Mouse (Mus musculus) spleen, embryonic (tissue): ENCODE data around the gene Mast1.

Experiments used
- CTCF ChIA-PET: fragments of 350-600 bp; sonication (Branson Sonifier 250); formaldehyde crosslinking; loops from one replicate; lab custom pipeline; 2022; lab: Charles Lee

Mast1 gene

DNA sequence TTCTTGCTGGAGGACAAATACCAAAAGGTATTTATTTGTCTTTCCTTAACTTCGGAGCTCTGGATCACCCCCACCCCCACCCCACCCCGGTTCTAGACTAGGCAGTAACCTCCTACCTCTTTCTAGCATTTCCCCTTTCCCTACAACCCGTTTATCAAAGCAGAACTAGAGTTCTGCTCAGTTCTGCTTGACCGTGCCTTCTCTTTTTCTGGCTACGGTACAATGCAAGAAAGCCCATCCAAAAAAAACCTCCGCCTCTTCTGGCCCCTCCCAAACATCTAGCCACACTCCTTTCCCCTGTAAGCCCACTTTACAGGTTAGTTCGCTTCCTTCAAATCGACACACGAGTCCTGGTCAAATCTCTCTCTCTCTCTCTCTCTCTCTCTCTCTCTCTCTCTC is 23.7 kb downstream of the Mast1 start:
- CTCF ChIA-PET = interaction anchor here (0.6 to 1.4 kb wide), 2 partner anchors 41 to 707 kb away, joined by 4 read pairs; partner anchors contain the start of gene Syce2

DNA sequence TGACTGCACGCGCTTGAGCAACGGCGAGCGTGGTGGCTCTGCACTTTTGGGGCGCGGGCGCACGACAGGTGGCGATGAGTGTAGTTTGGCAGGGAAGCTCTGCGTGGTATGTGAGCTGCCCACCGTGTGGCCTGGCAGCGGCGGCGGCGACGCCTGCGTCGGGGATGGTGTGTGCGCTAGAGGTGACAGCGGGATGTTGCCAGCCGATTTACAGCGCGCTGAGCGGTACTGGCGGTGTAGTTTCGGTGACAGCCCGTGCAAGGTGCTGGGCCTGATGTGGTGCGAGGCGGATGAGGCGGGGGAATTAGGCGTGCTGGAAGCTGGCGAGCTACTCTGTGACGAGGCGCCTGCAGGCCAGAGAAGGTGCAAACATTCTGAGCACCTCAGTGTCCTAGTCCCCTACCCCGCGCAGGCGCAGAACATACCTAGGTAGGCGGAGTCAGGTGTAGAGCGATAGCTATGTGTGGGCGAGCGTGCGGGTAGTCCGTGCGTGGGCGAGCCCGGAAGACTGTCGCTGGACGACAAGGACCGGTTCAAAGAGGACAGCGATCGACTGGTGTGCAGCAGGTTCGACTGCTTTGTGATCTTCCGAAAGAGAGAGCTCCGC is 24.2 kb downstream of the Mast1 start:
- CTCF ChIA-PET = interaction anchor here (0.5 to 1.4 kb wide), 5 partner anchors 10 to 706 kb away, joined by 4 to 5 read pairs (median 4); partner anchors contain the start of gene Syce2

DNA sequence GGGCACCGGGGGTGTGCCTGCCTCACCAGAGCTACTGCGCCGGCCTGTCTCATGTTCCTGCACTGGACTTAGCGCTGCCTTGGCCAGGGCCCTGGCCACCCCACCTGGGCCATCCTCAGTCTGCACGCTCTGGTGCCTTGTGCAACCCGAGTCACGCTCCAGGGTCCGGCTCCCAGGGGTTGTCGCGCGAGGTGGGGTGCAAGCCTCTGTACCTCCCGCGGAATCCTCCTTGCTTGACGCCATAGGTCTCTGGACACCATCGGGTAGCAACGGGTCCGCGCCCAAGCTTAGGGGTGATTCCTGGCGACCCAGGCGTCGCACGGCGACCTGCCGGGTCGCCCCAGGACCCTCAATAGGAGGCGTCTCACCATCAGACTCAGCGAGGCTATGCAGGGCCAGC is 24.8 kb downstream of the Mast1 start:
- CTCF ChIA-PET = interaction anchor here (0.5 to 1.4 kb wide), 4 partner anchors 10 to 551 kb away, joined by 4 to 5 read pairs (median 4); partner anchors contain the start of gene Syce2

DNA sequence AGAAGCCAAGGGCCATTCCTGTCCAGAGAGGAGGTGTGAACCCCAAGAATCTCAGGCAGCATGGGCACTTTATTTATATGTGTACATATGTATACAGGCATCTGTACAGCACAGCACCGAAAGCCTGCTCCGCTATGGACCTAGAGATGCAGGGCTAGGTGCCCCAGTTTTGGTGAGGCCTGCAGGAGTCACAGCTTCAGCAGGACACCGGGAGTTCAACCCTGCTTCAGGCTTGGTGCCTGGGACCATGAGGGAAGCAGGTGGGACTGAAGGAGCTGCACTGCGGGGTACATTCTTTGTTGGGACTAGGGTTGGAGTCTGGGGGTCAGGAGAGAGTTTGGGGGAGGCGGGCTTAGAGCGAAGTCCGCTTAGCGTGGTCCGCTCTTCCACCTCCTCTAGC is 25.3 kb downstream of the Mast1 start:
- CTCF ChIA-PET = interaction anchor here (0.6 to 1.4 kb wide), 2 partner anchors 40 to 953 kb away, joined by 4 to 17 read pairs; partner anchors contain the start of gene Syce2

DNA sequence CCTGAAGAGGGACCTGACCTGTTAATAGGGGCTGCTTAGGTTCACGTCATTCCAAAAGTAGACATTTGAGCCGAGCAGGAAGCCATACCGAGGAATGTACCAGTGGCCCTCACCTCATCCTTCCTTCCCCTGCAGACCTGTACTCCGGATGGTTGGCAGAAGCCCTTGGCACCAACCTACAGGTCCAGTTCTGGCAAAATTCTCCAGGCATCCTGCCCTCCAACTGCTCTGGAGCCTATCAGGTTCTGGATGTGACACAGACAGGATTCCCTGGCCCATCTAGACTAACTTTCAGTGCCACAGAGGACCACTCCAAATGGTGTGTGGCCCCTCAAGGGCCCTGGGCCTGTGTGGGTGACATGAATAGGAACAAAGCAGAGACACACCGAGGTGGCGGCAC is 26.6 kb downstream of the Mast1 start:
- CTCF ChIA-PET = no interaction called here

DNA sequence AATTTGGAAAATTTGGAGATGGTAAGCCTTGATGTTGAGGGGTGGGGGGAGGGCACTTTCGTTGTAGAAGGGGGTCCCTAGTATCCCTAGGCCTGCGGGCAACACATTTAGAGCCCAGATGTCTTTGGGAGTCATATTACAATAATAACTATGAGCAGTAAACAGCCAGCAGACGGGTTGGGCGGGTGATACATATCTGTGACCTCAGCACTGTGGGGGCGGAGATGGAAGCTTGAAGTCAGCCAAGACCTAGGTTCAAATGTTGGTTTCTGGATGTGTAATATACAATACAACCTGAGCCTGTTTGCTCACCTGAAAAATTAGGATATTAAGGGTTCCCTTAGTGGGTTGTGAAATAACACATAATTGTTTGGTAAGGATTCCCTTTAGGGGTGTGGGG is 27.2 kb downstream of the Mast1 start:
- CTCF ChIA-PET = no interaction called here

DNA sequence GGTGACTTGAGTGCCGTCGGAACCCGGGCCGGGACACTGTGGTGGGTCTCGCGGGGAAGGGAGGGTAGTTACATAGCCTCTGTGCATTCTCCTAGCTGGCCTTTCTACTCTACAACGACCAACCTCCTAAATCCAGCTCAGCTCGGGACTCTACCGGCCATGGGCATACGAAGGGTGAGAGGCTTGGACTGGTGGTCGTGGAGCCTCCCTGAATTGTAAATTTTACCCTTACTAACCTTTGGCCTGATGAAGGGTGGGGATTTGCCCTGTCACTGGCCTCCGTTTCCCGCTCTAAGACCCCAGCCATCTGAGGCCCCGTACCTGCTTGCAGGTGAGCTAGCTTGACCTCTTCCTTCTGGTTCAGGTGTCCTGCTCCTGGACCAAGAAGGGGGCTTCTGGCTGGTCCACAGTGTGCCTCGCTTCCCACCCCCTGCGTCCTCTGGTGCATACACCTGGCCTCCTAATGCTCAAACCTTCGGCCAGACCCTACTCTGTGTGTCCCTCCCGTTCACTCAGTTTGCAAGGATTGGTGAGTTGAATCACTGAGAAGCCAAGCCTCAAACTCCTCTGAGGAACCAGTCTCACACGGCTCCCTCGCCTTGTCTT is 27.9 kb downstream of the Mast1 start:
- CTCF ChIA-PET = no interaction called here

DNA sequence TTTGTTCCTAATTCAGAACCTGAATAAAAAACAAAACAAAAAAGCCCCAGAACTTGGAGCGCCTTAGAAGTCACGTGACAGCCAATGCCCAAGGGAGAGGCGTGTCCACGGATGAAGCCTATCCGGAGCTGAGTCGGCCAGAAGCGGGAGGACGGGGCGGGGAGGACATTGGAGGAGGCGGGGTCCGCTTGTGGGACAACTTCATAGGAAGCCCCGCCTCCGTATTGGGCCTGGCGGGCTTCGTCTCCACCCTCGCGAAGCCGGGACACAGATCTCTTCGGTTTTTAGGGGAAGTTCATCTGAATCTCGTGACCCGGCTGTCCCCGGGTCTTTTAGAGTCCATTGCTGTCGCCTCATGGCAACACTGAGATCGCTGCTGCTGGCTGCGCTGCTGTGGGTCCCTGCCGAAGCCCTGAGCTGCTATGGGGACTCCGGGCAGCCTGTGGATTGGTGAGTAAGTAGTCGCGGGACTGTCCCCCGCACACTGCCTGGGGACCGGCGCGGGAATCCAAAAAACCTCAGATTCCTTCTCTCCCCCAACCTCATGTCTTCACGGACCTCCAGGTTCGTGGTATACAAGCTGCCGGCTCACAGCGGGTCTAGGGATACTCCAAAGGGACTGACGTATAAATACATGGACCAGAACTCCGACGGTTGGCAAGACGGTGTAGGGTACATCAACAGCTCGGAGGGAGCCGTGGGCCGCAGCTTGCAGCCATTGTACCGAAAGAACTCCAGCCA is 28.6 kb downstream of the Mast1 start, which contains the start of gene Dnase2a:
Gene Dnase2a, plus strand, starts transcription at position 140 of the 741 bp plus-strand sequence.
- CTCF ChIA-PET = no interaction called here

DNA sequence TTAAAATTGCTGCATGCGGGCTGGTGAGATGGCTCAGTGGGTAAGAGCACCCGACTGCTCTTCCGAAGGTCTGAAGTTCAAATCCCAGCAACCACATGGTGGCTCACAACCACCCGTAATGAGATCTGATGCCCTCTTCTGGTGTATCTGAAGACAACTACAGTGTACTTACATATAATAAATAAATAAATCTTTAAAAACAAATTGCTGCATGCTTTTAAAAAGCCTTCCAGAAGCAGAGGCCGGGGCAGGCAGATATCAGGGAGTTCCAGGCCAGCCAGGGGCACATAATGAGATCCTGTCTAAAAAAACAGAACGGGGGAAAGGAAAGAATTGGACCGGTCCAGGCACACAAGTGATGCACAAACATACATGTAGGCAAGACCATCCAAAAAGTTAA is 29.2 kb downstream of the Mast1 start:
- CTCF ChIA-PET = interaction anchor here (0.7 kb wide), 1 partner anchor 15 kb away, joined by 3 read pairs; no protein-coding TSS in a partner anchor

DNA sequence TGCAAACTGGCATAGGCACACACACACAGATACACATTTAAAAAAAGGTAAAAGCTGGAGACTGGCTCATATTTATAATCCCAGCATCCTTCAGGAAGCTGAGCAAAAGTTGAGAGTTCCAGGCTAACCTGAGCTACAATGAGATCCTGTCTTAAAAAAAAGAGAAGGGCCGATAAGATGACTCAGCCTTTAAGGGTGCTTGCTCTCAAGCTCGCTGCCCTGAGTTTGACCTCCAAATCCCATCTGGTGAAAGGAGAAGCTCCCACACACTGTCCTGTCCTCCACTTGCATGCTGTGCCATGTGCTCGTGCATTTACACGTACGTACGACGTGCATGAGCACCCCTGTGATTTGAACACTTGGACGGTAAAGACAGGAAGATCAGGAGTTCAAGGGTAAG is 29.7 kb downstream of the Mast1 start:
- CTCF ChIA-PET = interaction anchor here (0.7 to 1.1 kb wide), 2 partner anchors 14 to 36 kb away, joined by 3 read pairs; no protein-coding TSS in a partner anchor

DNA sequence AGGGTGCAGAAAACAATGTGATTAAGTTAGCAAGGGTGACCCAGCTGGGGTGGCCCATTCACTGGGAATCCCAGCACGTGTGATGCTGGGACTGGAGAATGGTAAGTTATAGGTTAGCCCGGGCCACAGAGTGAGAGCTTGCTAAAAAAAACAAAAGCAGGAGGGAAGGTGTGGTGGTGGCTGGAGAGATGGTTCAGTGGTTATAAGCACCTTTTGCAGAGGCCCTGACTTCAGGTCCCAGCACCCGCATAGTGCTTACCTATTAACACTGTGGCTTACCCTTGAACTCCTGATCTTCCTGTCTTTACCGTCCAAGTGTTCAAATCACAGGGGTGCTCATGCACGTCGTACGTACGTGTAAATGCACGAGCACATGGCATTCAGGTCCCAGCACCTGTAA is 30.1 kb downstream of the Mast1 start:
- CTCF ChIA-PET = interaction anchor here (0.5 to 1.1 kb wide), 2 partner anchors 36 to 77 kb away, joined by 3 to 5 read pairs; no protein-coding TSS in a partner anchor

DNA sequence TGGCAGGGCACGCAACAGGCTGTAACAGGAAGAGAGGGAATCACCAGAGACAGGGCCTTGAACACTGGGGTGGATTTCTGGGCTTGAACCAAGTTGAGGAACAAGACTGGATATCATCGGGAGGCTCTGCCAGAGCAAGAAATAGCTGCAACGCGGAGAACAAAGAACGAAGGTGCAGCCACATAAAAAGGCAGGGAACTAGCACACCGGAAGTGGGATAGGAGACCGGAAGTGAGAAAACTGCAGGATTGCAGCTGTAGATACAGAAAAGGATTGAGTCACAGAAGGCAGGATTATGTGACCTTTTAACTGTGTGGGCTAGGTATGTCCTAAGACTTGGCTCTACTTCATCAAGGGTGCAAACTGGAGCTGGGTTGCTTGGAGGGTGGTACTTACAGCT is 32.8 kb downstream of the Mast1 start:
- CTCF ChIA-PET = no interaction called here

DNA sequence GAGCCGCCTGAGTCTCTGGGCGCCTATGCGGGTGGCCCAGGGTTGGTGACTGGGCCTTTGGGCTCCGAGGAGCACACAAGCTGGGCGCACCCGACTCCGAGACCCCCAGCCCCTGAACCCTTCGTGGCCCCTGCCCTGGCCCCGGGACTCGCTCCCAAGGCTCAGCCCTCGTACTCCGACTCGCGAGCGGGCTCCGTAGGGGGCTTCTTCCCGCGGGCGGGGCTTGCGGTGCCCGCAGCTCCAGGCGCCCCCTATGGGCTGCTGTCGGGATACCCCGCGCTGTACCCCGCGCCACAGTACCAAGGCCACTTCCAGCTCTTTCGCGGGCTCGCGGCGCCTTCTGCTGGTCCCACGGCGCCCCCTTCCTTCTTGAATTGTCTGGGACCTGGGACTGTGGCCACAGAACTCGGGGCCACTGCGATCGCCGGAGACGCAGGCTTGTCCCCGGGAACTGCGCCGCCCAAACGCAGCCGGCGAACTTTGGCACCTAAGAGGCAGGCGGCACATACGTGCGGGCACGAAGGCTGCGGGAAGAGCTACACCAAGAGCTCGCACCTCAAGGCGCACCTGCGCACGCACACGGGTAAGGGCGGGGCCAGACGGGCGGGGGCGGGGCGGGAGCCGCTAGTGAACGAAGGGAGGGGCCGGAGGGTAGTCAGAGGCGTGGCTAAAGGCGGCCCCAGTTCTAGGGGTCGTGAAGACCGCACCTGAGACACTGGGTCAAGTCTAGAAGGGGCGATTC is 34.1 kb downstream of the Mast1 start:
- CTCF ChIA-PET = interaction anchor here (0.6 to 1.6 kb wide), 7 partner anchors 10 to 46 kb away, joined by 3 to 5 read pairs (median 3); partner anchors contain the start of genes Gcdh and Syce2

DNA sequence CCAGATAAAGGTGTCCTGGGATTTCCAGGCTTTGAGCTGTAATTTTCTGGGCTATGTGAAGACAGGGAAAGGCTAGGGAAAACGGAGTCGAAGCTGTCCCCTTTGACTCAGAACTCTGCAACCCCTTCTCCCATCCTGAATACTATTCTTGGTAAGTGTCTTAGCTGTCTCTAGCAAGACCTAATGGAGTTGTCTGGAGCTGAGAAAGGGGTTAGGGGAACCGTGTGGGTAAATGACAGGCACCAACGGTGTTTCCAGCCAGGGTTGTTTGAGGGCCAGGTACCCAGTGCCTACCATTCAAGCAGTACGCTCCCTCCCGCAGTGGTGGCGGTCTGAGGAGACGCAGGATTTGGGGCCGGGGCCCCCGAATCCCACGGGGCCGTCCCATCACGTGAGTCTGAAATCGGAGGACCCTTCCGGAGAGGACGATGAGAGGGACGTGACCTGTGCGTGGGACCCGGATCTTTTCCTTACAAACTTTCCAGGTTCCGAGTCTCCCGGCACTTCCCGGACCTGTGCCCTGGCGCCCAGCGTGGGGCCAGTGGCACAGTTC is 34.7 kb downstream of the Mast1 start:
- CTCF ChIA-PET = interaction anchor here (0.6 to 1.6 kb wide), 8 partner anchors 9 to 144 kb away, joined by 3 to 5 read pairs (median 3); partner anchors contain the start of genes Gcdh and Syce2

DNA sequence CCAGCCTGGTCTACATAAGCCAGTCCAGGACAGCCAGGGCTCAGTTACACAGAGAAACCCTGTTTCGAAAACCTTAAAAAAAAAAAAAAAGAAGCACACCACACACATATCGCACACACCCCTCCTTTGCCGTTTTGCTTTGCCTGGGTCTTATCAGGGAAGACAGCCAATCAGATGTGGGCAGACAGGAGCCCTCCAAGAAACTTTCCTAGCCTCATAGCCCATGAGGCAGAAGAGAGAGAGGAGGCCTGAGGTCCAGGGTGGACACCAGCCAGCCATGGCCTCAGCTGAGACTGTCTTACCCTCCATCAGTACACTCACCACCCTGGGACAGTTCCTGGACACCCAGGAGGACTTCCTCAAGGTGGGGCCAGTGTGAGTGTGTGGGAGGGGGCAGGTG is 35.4 kb downstream of the Mast1 start, which contains the start of gene Klf1:
Gene Klf1, plus strand, starts transcription at position 177 of the 400 bp plus-strand sequence.
- CTCF ChIA-PET = interaction anchor here (0.9 to 1.6 kb wide), 3 partner anchors 8 to 30 kb away, joined by 3 to 5 read pairs (median 3); partner anchors contain the start of genes Gcdh and Syce2

DNA sequence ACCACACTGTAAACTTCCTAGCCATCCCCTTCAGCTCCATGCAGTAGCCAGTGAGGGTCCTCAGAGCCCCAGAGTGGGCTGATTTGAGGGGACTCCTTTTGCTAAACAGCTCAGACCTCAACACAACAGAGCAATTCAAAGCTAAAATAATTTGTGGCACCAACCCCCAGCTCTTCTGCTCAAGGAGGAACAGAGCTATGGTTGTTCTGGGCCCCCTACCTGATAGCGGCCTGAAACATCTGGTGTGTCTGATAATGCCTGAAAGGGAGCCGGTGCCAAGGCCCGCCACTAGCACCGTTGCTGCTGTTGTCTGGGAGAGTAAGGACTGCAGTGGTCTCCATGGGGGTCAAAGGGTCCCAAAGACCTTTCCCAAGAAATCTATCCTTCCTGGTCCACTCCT is 36.1 kb downstream of the Mast1 start:
- CTCF ChIA-PET = no interaction called here

DNA sequence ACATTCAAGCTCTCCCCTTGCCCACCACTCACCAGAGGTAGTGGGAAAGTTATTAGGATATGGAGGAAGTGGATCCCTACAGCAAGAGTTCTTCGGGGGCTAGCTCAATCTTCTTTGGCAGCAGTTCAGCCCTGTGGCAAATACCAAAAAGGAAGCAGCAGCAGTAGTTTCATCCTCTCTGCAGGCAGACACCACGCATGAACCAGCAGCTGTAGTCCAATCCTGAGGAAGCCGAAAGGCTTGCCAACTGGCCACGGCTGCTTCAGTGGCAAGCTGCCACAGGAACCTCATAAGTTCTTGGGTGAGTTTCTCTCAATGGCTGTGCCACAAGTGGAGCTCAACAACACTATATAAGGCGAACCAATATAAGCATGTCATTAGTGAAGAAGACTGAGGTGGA is 41.2 kb downstream of the Mast1 start:
- CTCF ChIA-PET = interaction anchor here (0.6 kb wide), 2 partner anchors 8 to 78 kb away, joined by 4 read pairs; no protein-coding TSS in a partner anchor

DNA sequence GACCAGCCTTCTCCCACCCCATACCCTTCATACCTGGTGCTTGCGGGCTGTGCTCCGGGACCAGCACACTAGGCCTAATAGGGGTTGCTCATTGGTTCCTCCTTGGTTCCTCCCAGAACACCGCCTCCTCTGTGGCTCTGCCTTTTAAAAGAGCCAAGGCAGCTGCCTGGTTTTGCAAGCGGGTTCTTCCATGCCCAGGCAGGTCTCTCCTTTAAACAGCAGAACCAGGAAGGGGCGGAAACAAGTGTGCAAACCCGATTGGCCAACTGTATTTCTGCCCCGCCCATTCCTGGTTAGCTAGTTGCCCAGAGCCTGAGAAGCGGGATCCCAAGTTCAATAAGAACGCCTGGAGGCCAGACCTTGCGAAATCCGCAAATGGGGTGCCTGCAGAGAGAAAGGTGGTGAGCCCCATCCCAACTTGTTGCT is 43.4 kb downstream of the Mast1 start, which contains the start of gene Gcdh:
Gene Gcdh, minus strand, starts transcription at position 213 of the 426 bp plus-strand sequence.
- CTCF ChIA-PET = interaction anchor here (0.7 to 1.2 kb wide), 3 partner anchors 9 to 947 kb away, joined by 3 to 5 read pairs (median 3); partner anchors contain the start of genes Itfg1 and Phkb

DNA sequence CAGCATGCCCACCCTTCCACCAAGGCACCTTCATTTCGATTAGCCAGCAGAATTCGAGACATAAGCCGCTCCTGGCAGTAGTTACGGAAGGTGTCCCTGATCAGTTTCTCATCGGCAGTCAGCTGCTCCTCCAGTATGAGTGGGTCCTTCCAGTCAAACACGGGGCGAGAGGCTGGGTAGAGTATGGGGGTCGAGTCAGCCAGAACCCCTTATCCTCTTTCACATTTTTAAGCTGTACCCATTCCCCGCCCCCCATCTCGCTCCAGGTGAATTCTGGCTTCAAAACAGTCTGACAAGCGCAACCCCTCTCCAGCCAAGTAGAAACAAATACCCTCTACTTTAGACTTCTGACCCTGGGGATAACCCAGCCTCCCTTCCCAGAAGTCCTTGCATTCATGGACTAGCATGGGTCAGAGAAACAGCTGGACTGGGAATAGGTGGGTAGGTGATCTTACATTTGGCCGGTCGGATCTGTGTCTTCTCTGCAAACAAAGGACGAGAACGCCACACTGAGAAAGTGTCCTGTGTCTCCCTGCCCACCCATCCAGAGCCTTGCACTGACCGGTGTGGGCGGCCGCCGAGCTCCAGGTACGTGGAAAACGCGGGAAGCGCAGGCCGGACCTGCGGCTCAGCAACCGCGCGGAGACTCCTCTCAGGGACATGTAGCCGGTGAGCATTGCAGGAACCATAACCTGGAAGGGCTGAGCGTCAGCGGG is 44.0 kb downstream of the Mast1 start:
- CTCF ChIA-PET = interaction anchor here (0.7 to 1.2 kb wide), 3 partner anchors 10 to 947 kb away, joined by 3 to 5 read pairs (median 3); partner anchors contain the start of genes Itfg1 and Phkb
